30 mouse cellular contexts compared by ENCODE assay signal in the genomic region with DNA sequence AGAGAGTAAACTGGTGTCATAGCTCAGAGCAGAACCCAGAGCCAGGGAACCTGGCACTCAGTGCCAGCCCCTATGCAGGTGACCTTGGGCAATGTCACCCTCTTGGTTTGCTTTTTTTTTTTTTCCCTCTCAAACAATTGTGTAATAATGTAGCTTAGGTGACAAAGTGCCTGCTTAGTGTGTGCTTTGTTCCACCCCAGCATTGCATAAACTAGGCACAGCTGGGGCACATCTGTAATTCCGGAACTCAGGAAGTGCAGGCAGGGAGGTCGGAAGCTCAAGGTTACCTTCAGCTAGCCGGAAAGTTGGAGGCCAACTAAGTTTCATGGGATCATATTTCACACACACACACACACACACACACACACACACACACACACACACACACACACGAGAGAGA. TPM values are rescaled to one million over a fixed set of nuclear protein-coding genes. Genes with fewer than 3 reads are reported as not detected.
DNase-seq lines count a peak whose midpoint lies in the region; ATAC-seq lines count a peak whose summit lies in the region.
"Had no signal": no experiment of that assay in that cellular context is flagged by ENCODE, and none has a peak within 500 bp of the region (broad histone marks: within the 10 kb centered on the region; RNA-seq: fewer than 3 reads in every experiment).

No protein-coding gene starts in this region.

- H3K27ac ChIP-seq in liver, embryonic 16.5 days (ENCODE audit: low read length), result no peak overlapping the region
- no peak overlapping the region for H3K27ac ChIP-seq in liver, embryonic 11.5 days (ENCODE audit: low read depth, low read length)
- H3K27ac ChIP-seq: embryonic facial prominence, embryonic 12.5 days; forebrain, embryonic 13.5 days; heart, embryonic 15.5 days; hindbrain, embryonic 10.5 days; lung, embryonic 15.5 days had no signal

- ATAC-seq in liver, embryonic 16.5 days (ENCODE audit: low read depth), result peak; percentile 48
- no peak for ATAC-seq in liver, embryonic 11.5 days (replicated peaks; ENCODE audit: low FRiP score)
- ATAC-seq: forebrain, embryonic 13.5 days had no signal

- DNase-seq in adrenal gland, postnatal 14 days, result peak; percentile 56
- DNase-seq in adrenal gland, postnatal 25 days, result no peak
- DNase-seq in liver, embryonic 11.5 days (ENCODE audit: low spot score), result no peak
- DNase-seq in ES-CJ7 (ENCODE audit: low read depth, low spot score), result peak; percentile 85
- DNase-seq in hindlimb bud, embryonic 11.5 days (ENCODE audit: extremely low spot score, low read depth, low spot score), result peak; percentile 31
- no peak for DNase-seq in layer of hippocampus, postnatal 36 days
- DNase-seq in frontal cortex, adult 2 months (ENCODE audit: extremely low spot score in 1 of 2, low spot score in 1 of 2), result no peak
- DNase-seq: cerebellum, adult 2 months; cerebellum, postnatal 36 days; gastrocnemius, postnatal 14 days; heart, adult 18-20 months; kidney, adult 8-10 months; kidney, postnatal 36 days; right cerebral cortex, postnatal 14 days; thymus, adult 18-20 months; thymus, postnatal 4 days had no signal

- no peak overlapping the region for H3K4me2 ChIP-seq in liver, embryonic 16.5 days (ENCODE audit: low read depth, low read length)
- H3K4me2 ChIP-seq in liver, embryonic 11.5 days, result no peak overlapping the region
- H3K4me2 ChIP-seq: embryonic facial prominence, embryonic 12.5 days; forebrain, embryonic 13.5 days; heart, embryonic 15.5 days; lung, embryonic 15.5 days had no signal

- no peaks in the 10 kb centered on the region for H3K36me3 ChIP-seq in liver, embryonic 16.5 days (ENCODE audit: control insufficient read depth, insufficient read depth)
- no peaks in the 10 kb centered on the region for H3K36me3 ChIP-seq in liver, embryonic 11.5 days (ENCODE audit: control insufficient read depth, insufficient read depth, low read length)
- H3K36me3 ChIP-seq: embryonic facial prominence, embryonic 12.5 days; heart, embryonic 15.5 days; hindbrain, embryonic 10.5 days; lung, embryonic 15.5 days had no signal

- WGBS in liver, embryonic 16.5 days (ENCODE audit: insufficient replicate concordance), result 50% methylated on average over 3 of the region's 4 CpGs
- WGBS in liver, embryonic 11.5 days, result 39% methylated on average over 4 of the region's 4 CpGs

- H3K9ac ChIP-seq in liver, embryonic 16.5 days (ENCODE audit: low read depth, low read length), result no peak overlapping the region
- no peak overlapping the region for H3K9ac ChIP-seq in liver, embryonic 11.5 days (ENCODE audit: low read depth, low read length)
- H3K9ac ChIP-seq: embryonic facial prominence, embryonic 12.5 days; forebrain, embryonic 13.5 days; heart, embryonic 15.5 days; lung, embryonic 15.5 days had no signal

- no peak overlapping the region for H3K4me3 ChIP-seq in liver, embryonic 16.5 days (ENCODE audit: low read depth, low read length)
- H3K4me3 ChIP-seq in liver, embryonic 11.5 days (ENCODE audit: low read depth, low read length), result no peak overlapping the region
- H3K4me3 ChIP-seq: embryonic facial prominence, embryonic 12.5 days; erythroblast, embryonic 14.5 days; forebrain, embryonic 13.5 days; heart, embryonic 15.5 days; hindbrain, embryonic 10.5 days; lung, embryonic 15.5 days had no signal

- no peaks in the 10 kb centered on the region; the same call in 1 of the 2 replicates for H3K27me3 ChIP-seq in liver, embryonic 16.5 days (ENCODE audit: control insufficient read depth, insufficient read depth, low read depth, low read length)
- peaks cover 17% of the 10 kb centered on the region for H3K27me3 ChIP-seq in liver, embryonic 11.5 days (replicated peaks; ENCODE audit: control insufficient read depth, insufficient read depth, low read length)
- H3K27me3 ChIP-seq: CH12.LX; forebrain, embryonic 13.5 days had no signal

- no peaks in the 10 kb centered on the region for H3K4me1 ChIP-seq in liver, embryonic 16.5 days (ENCODE audit: control insufficient read depth, low read depth, low read length)
- H3K4me1 ChIP-seq in liver, embryonic 11.5 days (replicated peaks; ENCODE audit: control insufficient read depth, insufficient read depth, low read length), result no peaks in the 10 kb centered on the region
- H3K4me1 ChIP-seq: forebrain, embryonic 13.5 days; hindbrain, embryonic 10.5 days had no signal

- no peaks in the 10 kb centered on the region for H3K9me3 ChIP-seq in liver, embryonic 16.5 days (replicated peaks; ENCODE audit: control insufficient read depth, low read length)
- H3K9me3 ChIP-seq in liver, embryonic 11.5 days (ENCODE audit: control insufficient read depth, low read length), result no peaks in the 10 kb centered on the region
- H3K9me3 ChIP-seq: embryonic facial prominence, embryonic 12.5 days; forebrain, embryonic 13.5 days; heart, embryonic 15.5 days; hindbrain, embryonic 10.5 days; lung, embryonic 15.5 days had no signal

RNA-seq across cellular contexts. Expression of a gene that starts 5.8 kb away (rescaled TPM):
- total RNA-seq in adrenal gland, postnatal 14 days (2021), result not detected in 2 replicates
- total RNA-seq in adrenal gland, postnatal 25 days (2021), result not detected in 2 replicates
- polyA plus RNA-seq in liver, embryonic 16.5 days (2015; fragmentation: Nextera tagmentation; extraction: Ambion mirVana), result not detected in 2 replicates
- not detected in 2 replicates for polyA plus RNA-seq in liver, embryonic 11.5 days (2014; fragmentation: Nextera tagmentation; extraction: Ambion mirVana)
- not detected for total RNA-seq in layer of hippocampus, postnatal 36 days (2021)
- polyA plus RNA-seq in frontal cortex, adult 2 months (2012; rRNA removed), result not detected in 2 replicates
- total RNA-seq: CH12.LX; gastrocnemius, postnatal 14 days; heart, adult 18-20 months; megakaryocyte-erythroid progenitor cell, adult 5-6 weeks; midbrain, postnatal 0 days; neutrophil, adult 5-6 weeks had no signal
- polyA plus RNA-seq: cerebellum, adult 2 months; embryonic facial prominence, embryonic 12.5 days; erythroblast, embryonic 14.5 days; forebrain, embryonic 13.5 days; heart, embryonic 15.5 days; hindbrain, embryonic 10.5 days; limb, embryonic 14.5 days; lung, embryonic 15.5 days; midbrain, postnatal 0 days; spleen, adult 2 months; stomach, embryonic 14.5 days had no signal

RNA-seq across cellular contexts. Expression of a gene that starts 7.7 kb away (rescaled TPM):
- not detected in 2 replicates for total RNA-seq in adrenal gland, postnatal 14 days (2021)
- not detected in 2 replicates for total RNA-seq in adrenal gland, postnatal 25 days (2021)
- not detected in 2 replicates for polyA plus RNA-seq in liver, embryonic 16.5 days (2015; fragmentation: Nextera tagmentation; extraction: Ambion mirVana)
- not detected in 2 replicates for polyA plus RNA-seq in liver, embryonic 11.5 days (2014; fragmentation: Nextera tagmentation; extraction: Ambion mirVana)
- not detected for total RNA-seq in layer of hippocampus, postnatal 36 days (2021)
- not detected in 2 replicates for polyA plus RNA-seq in frontal cortex, adult 2 months (2012; rRNA removed)
- total RNA-seq: CH12.LX; gastrocnemius, postnatal 14 days; heart, adult 18-20 months; megakaryocyte-erythroid progenitor cell, adult 5-6 weeks; neutrophil, adult 5-6 weeks had no signal
- polyA plus RNA-seq: cerebellum, adult 2 months; embryonic facial prominence, embryonic 12.5 days; erythroblast, embryonic 14.5 days; forebrain, embryonic 13.5 days; heart, embryonic 15.5 days; hindbrain, embryonic 10.5 days; limb, embryonic 14.5 days; lung, embryonic 15.5 days; midbrain, postnatal 0 days; spleen, adult 2 months; stomach, embryonic 14.5 days had no signal

RNA-seq across cellular contexts. Expression of a gene that starts 11.8 kb away (rescaled TPM):
- total RNA-seq in adrenal gland, postnatal 14 days (2021), result 4.4 and 5.4 TPM in 2 replicates
- total RNA-seq in adrenal gland, postnatal 25 days (2021), result 5.5 TPM in 2 replicates
- polyA plus RNA-seq in liver, embryonic 16.5 days (2015; fragmentation: Nextera tagmentation; extraction: Ambion mirVana), result 1.9 and 2.0 TPM in 2 replicates
- polyA plus RNA-seq in liver, embryonic 11.5 days (2014; fragmentation: Nextera tagmentation; extraction: Ambion mirVana), result 1.2 and 1.5 TPM in 2 replicates
- 1 to 10 TPM; 4.0 to 4.2 TPM for total RNA-seq in layer of hippocampus, postnatal 36 days (2021)
- 4.7 and 5.2 TPM in 2 replicates for polyA plus RNA-seq in frontal cortex, adult 2 months (2012; rRNA removed)
- polyA plus RNA-seq: erythroblast, embryonic 14.5 days had no signal

RNA-seq across cellular contexts. Expression of a gene that starts 28.8 kb away (rescaled TPM):
- 15.3 and 16.0 TPM in 2 replicates for total RNA-seq in adrenal gland, postnatal 14 days (2021)
- 13.0 and 13.9 TPM in 2 replicates for total RNA-seq in adrenal gland, postnatal 25 days (2021)
- polyA plus RNA-seq in liver, embryonic 16.5 days (2015; fragmentation: Nextera tagmentation; extraction: Ambion mirVana), result 0.64 and 0.92 TPM in 2 replicates
- 4.5 and 4.6 TPM in 2 replicates for polyA plus RNA-seq in liver, embryonic 11.5 days (2014; fragmentation: Nextera tagmentation; extraction: Ambion mirVana)
- total RNA-seq in layer of hippocampus, postnatal 36 days (2021), result 100 to 1,000 TPM; 174 to 190 TPM
- polyA plus RNA-seq in frontal cortex, adult 2 months (2012; rRNA removed), result 110 and 127 TPM in 2 replicates

RNA-seq across cellular contexts. Expression of a gene that starts 59.3 kb away (rescaled TPM):
- 23.4 and 24.5 TPM in 2 replicates for total RNA-seq in adrenal gland, postnatal 14 days (2021)
- total RNA-seq in adrenal gland, postnatal 25 days (2021), result 26.0 and 26.8 TPM in 2 replicates
- 3.3 and 3.4 TPM in 2 replicates for polyA plus RNA-seq in liver, embryonic 16.5 days (2015; fragmentation: Nextera tagmentation; extraction: Ambion mirVana)
- 18.4 and 18.8 TPM in 2 replicates for polyA plus RNA-seq in liver, embryonic 11.5 days (2014; fragmentation: Nextera tagmentation; extraction: Ambion mirVana)
- 10 to 100 TPM; 17.4 to 18.9 TPM for total RNA-seq in layer of hippocampus, postnatal 36 days (2021)
- polyA plus RNA-seq in frontal cortex, adult 2 months (2012; rRNA removed), result 14.1 and 14.2 TPM in 2 replicates

Comparison
In these comparisons a context has a peak if more than half of its experiments do, and no peak if none do; other contexts are left out.
1. DNase-seq: peak in adrenal gland, postnatal 14 days (single experiment), ES-CJ7 (single experiment) and hindlimb bud, embryonic 11.5 days (single experiment); none in adrenal gland, postnatal 25 days (single experiment), liver, embryonic 11.5 days (single experiment), layer of hippocampus, postnatal 36 days (0 of 2) and frontal cortex, adult 2 months (0 of 2).